Mouse (Mus musculus): ENCODE measurements at regions not wholly inside any gene's neighbourhood (a gene's known extent, or its start where the extent isn't known, plus 50 kb on each side); places are given as distances from the start of the nearest gene placed in this dataset.

- Histone ChIP-seq H3K27ac (ENCODE audit: insufficient read depth, low read depth, low read length, poor library complexity, severe bottlenecking) (no peak overlapping the region), H3K4me1 (ENCODE audit: control insufficient read depth in 2 of 2, insufficient read depth in 2 of 2, low read length in 2 of 2, poor library complexity in 1 of 2) (no peaks in the 10 kb centered on the region), H3K4me3 (ENCODE audit: insufficient read depth in 1 of 2, low read depth in 1 of 2, low read length in 2 of 2, poor library complexity in 1 of 2, severe bottlenecking in 1 of 2) (no peak overlapping the region), H3K9ac (ENCODE audit: insufficient read depth, low read depth, low read length, poor library complexity, severe bottlenecking) (no peak overlapping the region), H3K36me3 (ENCODE audit: control insufficient read depth, insufficient read depth, low read length, poor library complexity, severe bottlenecking) (no peaks in the 10 kb centered on the region), H3K9me3 (ENCODE audit: control insufficient read depth, insufficient read depth, low read depth, low read length) (no peaks in the 10 kb centered on the region)
- TF ChIP-seq ZNF384 (IDR thresholded peaks at IDR 0.05; ENCODE audit: low read depth, low read length) = no peak
- TF ChIP-seq MAFK (IDR thresholded peaks at IDR 0.05; ENCODE audit: insufficient read depth, low read depth, low read length) = no peak
- no peak for TF ChIP-seq CHD2 (IDR thresholded peaks at IDR 0.05; ENCODE audit: low read depth, low read length)
- no peak for TF ChIP-seq ZC3H11A (IDR thresholded peaks at IDR 0.05; ENCODE audit: borderline replicate concordance, low read depth, low read length)
- no peak for TF ChIP-seq HCFC1 (IDR thresholded peaks at IDR 0.05; ENCODE audit: borderline replicate concordance, insufficient read depth, low read length)
- DNase-seq (ENCODE audit: low read depth, low spot score) = no peak
- in situ Hi-C loops (cut with MboI; ENCODE audit: low sequenced_read_pairs in 2 of 2, unreplicated experiment in 2 of 2) = no loop called here
Observed at GRCm38 (mm10) chr1:146955688-146956214, 461.2 kb downstream of the Brinp3 start.

- in situ Hi-C loops (cut with MboI; ENCODE audit: low sequenced_read_pairs in 2 of 2, unreplicated experiment in 2 of 2) = no loop called here
- Histone ChIP-seq H3K4me3 (ENCODE audit: insufficient read depth in 1 of 2, low read depth in 1 of 2, low read length in 2 of 2, poor library complexity in 1 of 2, severe bottlenecking in 1 of 2) (no peak overlapping the region), H3K36me3 (ENCODE audit: control insufficient read depth, insufficient read depth, low read length, poor library complexity, severe bottlenecking) (no peaks in the 10 kb centered on the region), H3K9me3 (ENCODE audit: control insufficient read depth, insufficient read depth, low read depth, low read length) (no peaks in the 10 kb centered on the region), H3K9ac (ENCODE audit: insufficient read depth, low read depth, low read length, poor library complexity, severe bottlenecking) (no peak overlapping the region), H3K4me1 (ENCODE audit: control insufficient read depth in 2 of 2, insufficient read depth in 2 of 2, low read length in 2 of 2, poor library complexity in 1 of 2) (no peaks in the 10 kb centered on the region), H3K27ac (ENCODE audit: insufficient read depth, low read depth, low read length, poor library complexity, severe bottlenecking) (no peak overlapping the region)
- DNase-seq (ENCODE audit: low read depth, low spot score) = no peak
- TF ChIP-seq CHD2 (IDR thresholded peaks at IDR 0.05; ENCODE audit: low read depth, low read length) (no peak), HCFC1 (IDR thresholded peaks at IDR 0.05; ENCODE audit: borderline replicate concordance, insufficient read depth, low read length) (no peak), MAFK (IDR thresholded peaks at IDR 0.05; ENCODE audit: insufficient read depth, low read depth, low read length) (no peak), ZNF384 (IDR thresholded peaks at IDR 0.05; ENCODE audit: low read depth, low read length) (no peak), ZC3H11A (IDR thresholded peaks at IDR 0.05; ENCODE audit: borderline replicate concordance, low read depth, low read length) (no peak)
Observed at GRCm38 (mm10) chr1:146956347-146956746, 461.8 kb downstream of the Brinp3 start.

- in situ Hi-C loops (cut with MboI; ENCODE audit: low sequenced_read_pairs in 2 of 2, unreplicated experiment in 2 of 2) = no loop called here
- Histone ChIP-seq H3K4me3 (ENCODE audit: insufficient read depth in 1 of 2, low read depth in 1 of 2, low read length in 2 of 2, poor library complexity in 1 of 2, severe bottlenecking in 1 of 2) (no peak overlapping the region), H3K36me3 (ENCODE audit: control insufficient read depth, insufficient read depth, low read length, poor library complexity, severe bottlenecking) (no peaks in the 10 kb centered on the region), H3K9ac (ENCODE audit: insufficient read depth, low read depth, low read length, poor library complexity, severe bottlenecking) (no peak overlapping the region), H3K27ac (ENCODE audit: insufficient read depth, low read depth, low read length, poor library complexity, severe bottlenecking) (no peak overlapping the region), H3K4me1 (ENCODE audit: control insufficient read depth in 2 of 2, insufficient read depth in 2 of 2, low read length in 2 of 2, poor library complexity in 1 of 2) (no peaks in the 10 kb centered on the region), H3K9me3 (ENCODE audit: control insufficient read depth, insufficient read depth, low read depth, low read length) (no peaks in the 10 kb centered on the region)
- no peak for TF ChIP-seq HCFC1 (IDR thresholded peaks at IDR 0.05; ENCODE audit: borderline replicate concordance, insufficient read depth, low read length)
- no peak for TF ChIP-seq CHD2 (IDR thresholded peaks at IDR 0.05; ENCODE audit: low read depth, low read length)
- DNase-seq (ENCODE audit: low read depth, low spot score) = no peak
Observed at GRCm38 (mm10) chr1:146960448-146960847, 465.9 kb downstream of the Brinp3 start.

- Histone ChIP-seq H3K9me3 (ENCODE audit: control insufficient read depth, insufficient read depth, low read depth, low read length) (no peaks in the 10 kb centered on the region), H3K4me1 (ENCODE audit: control insufficient read depth in 2 of 2, insufficient read depth in 2 of 2, low read length in 2 of 2, poor library complexity in 1 of 2) (no peaks in the 10 kb centered on the region), H3K4me3 (ENCODE audit: insufficient read depth in 1 of 2, low read depth in 1 of 2, low read length in 2 of 2, poor library complexity in 1 of 2, severe bottlenecking in 1 of 2) (no peak overlapping the region), H3K36me3 (ENCODE audit: control insufficient read depth, insufficient read depth, low read length, poor library complexity, severe bottlenecking) (no peaks in the 10 kb centered on the region), H3K9ac (ENCODE audit: insufficient read depth, low read depth, low read length, poor library complexity, severe bottlenecking) (no peak overlapping the region), H3K27ac (ENCODE audit: insufficient read depth, low read depth, low read length, poor library complexity, severe bottlenecking) (no peak overlapping the region)
- in situ Hi-C loops (cut with MboI; ENCODE audit: low sequenced_read_pairs in 2 of 2, unreplicated experiment in 2 of 2) = no loop called here
- TF ChIP-seq ZNF384 (IDR thresholded peaks at IDR 0.05; ENCODE audit: low read depth, low read length) (no peak), MAFK (IDR thresholded peaks at IDR 0.05; ENCODE audit: insufficient read depth, low read depth, low read length) (no peak), ZC3H11A (IDR thresholded peaks at IDR 0.05; ENCODE audit: borderline replicate concordance, low read depth, low read length) (no peak), CHD2 (IDR thresholded peaks at IDR 0.05; ENCODE audit: low read depth, low read length) (no peak)
- no peak for DNase-seq (ENCODE audit: low read depth, low spot score)
Observed at GRCm38 (mm10) chr1:146967534-146967933, 473.0 kb downstream of the Brinp3 start.

GRCm38 (mm10) chr1:146967993-146968392, 473.4 kb downstream of the Brinp3 start:
- Histone ChIP-seq H3K27ac (ENCODE audit: insufficient read depth, low read depth, low read length, poor library complexity, severe bottlenecking) (no peak overlapping the region), H3K9ac (ENCODE audit: insufficient read depth, low read depth, low read length, poor library complexity, severe bottlenecking) (no peak overlapping the region), H3K36me3 (ENCODE audit: control insufficient read depth, insufficient read depth, low read length, poor library complexity, severe bottlenecking) (no peaks in the 10 kb centered on the region), H3K4me1 (ENCODE audit: control insufficient read depth in 2 of 2, insufficient read depth in 2 of 2, low read length in 2 of 2, poor library complexity in 1 of 2) (no peaks in the 10 kb centered on the region), H3K4me3 (ENCODE audit: insufficient read depth in 1 of 2, low read depth in 1 of 2, low read length in 2 of 2, poor library complexity in 1 of 2, severe bottlenecking in 1 of 2) (no peak overlapping the region), H3K9me3 (ENCODE audit: control insufficient read depth, insufficient read depth, low read depth, low read length) (no peaks in the 10 kb centered on the region)
- TF ChIP-seq HCFC1 (IDR thresholded peaks at IDR 0.05; ENCODE audit: borderline replicate concordance, insufficient read depth, low read length) (no peak), CHD2 (IDR thresholded peaks at IDR 0.05; ENCODE audit: low read depth, low read length) (no peak), ZNF384 (IDR thresholded peaks at IDR 0.05; ENCODE audit: low read depth, low read length) (no peak), ZC3H11A (IDR thresholded peaks at IDR 0.05; ENCODE audit: borderline replicate concordance, low read depth, low read length) (no peak), MAFK (IDR thresholded peaks at IDR 0.05; ENCODE audit: insufficient read depth, low read depth, low read length) (no peak)
- DNase-seq (ENCODE audit: low read depth, low spot score) = no peak
- in situ Hi-C loops (cut with MboI; ENCODE audit: low sequenced_read_pairs in 2 of 2, unreplicated experiment in 2 of 2) = no loop called here

Measured in ES-E14 (cell line).